Mouse (Mus musculus) erythroblast, embryonic 14.5 days (primary cell): Measurements from ENCODE around the gene Synj1.

Experiments
- GATA1 ChIP-seq: IDR thresholded peaks from 2 replicates; pipeline ENCODE4 v1.6.1; 2012; ENCODE audit warnings: low read length, inconsistent platforms, mixed read lengths
- TAL1 ChIP-seq: IDR thresholded peaks from 3 replicates; pipeline ENCODE4 v1.6.1; 2012; ENCODE audit warnings: low read length, inconsistent platforms, mixed read lengths

DNA sequence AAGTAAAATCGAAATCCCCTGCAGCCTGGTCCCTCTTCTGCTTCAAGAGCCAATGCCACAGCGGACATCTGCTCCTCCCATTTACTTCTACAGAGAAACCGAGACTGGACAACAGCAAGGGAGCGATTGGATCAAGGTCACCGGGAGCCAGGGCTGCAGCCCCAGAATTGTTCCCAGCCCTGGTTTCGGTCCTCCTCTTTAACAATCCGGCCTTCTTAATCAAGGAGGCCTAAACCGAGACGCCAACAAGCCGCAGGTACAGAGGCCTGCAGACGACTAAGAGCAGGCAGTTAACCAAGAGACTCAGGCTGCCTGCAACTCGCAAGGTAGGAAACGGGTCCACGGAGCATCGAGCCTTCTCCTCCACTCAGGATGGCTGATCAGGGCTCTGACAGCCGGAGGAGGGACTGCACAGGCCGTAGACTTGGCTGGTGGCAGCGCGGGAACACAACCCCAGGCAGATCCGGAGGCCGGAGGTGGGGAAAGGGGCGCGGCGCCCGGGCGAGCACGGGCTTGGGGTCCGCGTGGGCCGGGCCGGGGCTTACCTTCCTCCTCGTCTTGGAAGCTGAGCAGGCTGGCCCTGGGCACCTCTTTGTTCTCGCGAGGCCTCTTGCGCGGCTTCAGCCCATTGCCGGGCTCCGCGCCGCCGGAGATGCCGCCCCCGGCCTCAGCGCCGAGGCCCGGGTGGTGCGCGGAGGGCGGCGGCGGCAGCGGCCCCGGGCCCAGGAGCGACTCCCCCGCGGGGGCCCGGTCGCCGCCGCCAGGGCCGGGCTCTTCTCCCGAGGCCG, 32.5 kb upstream of the Synj1 start:
- TF ChIP-seq TAL1, result no peak
- no peak for TF ChIP-seq GATA1
